ENCODE assay signal across 16 mouse cellular contexts in the genomic region with DNA sequence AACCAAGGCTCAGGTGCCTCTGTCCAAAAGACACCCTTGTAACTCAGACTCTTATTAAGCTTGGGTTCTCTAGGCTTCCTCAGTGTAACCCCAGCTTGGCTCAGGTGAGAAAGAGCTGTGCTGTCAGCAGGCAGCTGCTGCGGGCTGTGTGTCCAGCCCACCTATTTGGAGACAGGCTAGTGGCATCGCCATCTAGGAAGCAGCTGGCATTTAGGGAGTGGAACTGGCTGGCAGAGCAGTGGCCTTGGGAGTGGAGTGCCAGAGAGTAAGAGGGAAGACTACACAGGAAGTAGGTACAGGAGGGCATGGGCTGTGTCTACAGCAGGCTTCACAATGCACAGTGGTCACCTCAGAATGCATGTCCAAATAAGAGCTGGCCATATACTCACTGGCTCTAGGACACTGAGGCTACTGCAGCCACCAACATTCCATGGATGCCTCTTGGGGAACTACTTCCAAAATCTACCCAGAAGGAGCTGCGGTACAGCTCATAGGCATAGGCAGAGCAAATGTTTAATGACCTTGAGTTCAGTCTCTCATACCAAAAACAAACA. TPM values are rescaled to one million over a fixed set of nuclear protein-coding genes. Genes with fewer than 3 reads are reported as not detected.
DNase-seq lines count a peak whose midpoint lies in the region; ATAC-seq lines count a peak whose summit lies in the region.
"Had no signal": no experiment of that assay in that cellular context is flagged by ENCODE, and none has a peak within 500 bp of the region (broad histone marks: within the 10 kb centered on the region; RNA-seq: fewer than 3 reads in every experiment).

No protein-coding gene starts in this region.

- no peak for ATAC-seq in kidney, embryonic 15.5 days (replicated peaks; ENCODE audit: low FRiP score)
- ATAC-seq in intestine, embryonic 15.5 days: no peak
- ATAC-seq: CD4-positive, CD25-positive, alpha-beta regulatory T cell, adult 4 months; forebrain, embryonic 13.5 days; Patski had no signal

- no peaks in the 10 kb centered on the region for H3K9me3 ChIP-seq in kidney, embryonic 15.5 days (replicated peaks)
- no peaks in the 10 kb centered on the region for H3K9me3 ChIP-seq in intestine, embryonic 15.5 days
- H3K9me3 ChIP-seq: embryonic facial prominence, embryonic 12.5 days; forebrain, embryonic 13.5 days; limb, embryonic 12.5 days had no signal

- DNase-seq in heart, adult 11 months: peak; percentile 94
- DNase-seq in heart, adult 8-10 months (ENCODE audit: low spot score): no peak
- peak; percentile 14 for DNase-seq in kidney, postnatal 10 days
- peak; percentile 51 for DNase-seq in Muller cell, postnatal 12 days (ENCODE audit: inconsistent ontology term)
- DNase-seq in layer of hippocampus, adult 9-11 months: no peak
- DNase-seq: adrenal gland, postnatal 10 days; gastrocnemius, postnatal 36 days; kidney, adult 11 months had no signal

- H3K27me3 ChIP-seq in kidney, embryonic 15.5 days: no peaks in the 10 kb centered on the region
- no peaks in the 10 kb centered on the region for H3K27me3 ChIP-seq in intestine, embryonic 15.5 days (replicated peaks)
- H3K27me3 ChIP-seq: embryonic facial prominence, embryonic 12.5 days; forebrain, embryonic 13.5 days; limb, embryonic 12.5 days; Patski had no signal

- H3K4me3 ChIP-seq in kidney, embryonic 15.5 days (replicated peaks): no peak overlapping the region
- H3K4me3 ChIP-seq in intestine, embryonic 15.5 days (replicated peaks): no peak overlapping the region
- H3K4me3 ChIP-seq: embryonic facial prominence, embryonic 12.5 days; forebrain, embryonic 13.5 days; limb, embryonic 12.5 days had no signal

- H3K4me2 ChIP-seq in kidney, embryonic 15.5 days: no peak overlapping the region
- H3K4me2 ChIP-seq in intestine, embryonic 15.5 days (replicated peaks): no peak overlapping the region
- H3K4me2 ChIP-seq: embryonic facial prominence, embryonic 12.5 days; forebrain, embryonic 13.5 days; limb, embryonic 12.5 days had no signal

- no peak overlapping the region for H3K9ac ChIP-seq in kidney, embryonic 15.5 days
- H3K9ac ChIP-seq in intestine, embryonic 15.5 days: no peak overlapping the region; the same call in 1 of the 2 replicates
- H3K9ac ChIP-seq: embryonic facial prominence, embryonic 12.5 days; forebrain, embryonic 13.5 days; limb, embryonic 12.5 days had no signal

- WGBS in kidney, embryonic 15.5 days: 85% methylated on average over 3 of the region's 3 CpGs
- 85% methylated on average over 3 of the region's 3 CpGs for WGBS in intestine, embryonic 15.5 days

- peaks cover 50% of the 10 kb centered on the region for H3K36me3 ChIP-seq in kidney, embryonic 15.5 days
- H3K36me3 ChIP-seq in intestine, embryonic 15.5 days: peaks cover 27% of the 10 kb centered on the region

- peaks cover 57% of the 10 kb centered on the region for H3K4me1 ChIP-seq in kidney, embryonic 15.5 days
- peaks cover 64% of the 10 kb centered on the region for H3K4me1 ChIP-seq in intestine, embryonic 15.5 days (replicated peaks)

- H3K27ac ChIP-seq in kidney, embryonic 15.5 days: no peak overlapping the region; the same call in 1 of the 2 replicates
- peak overlapping the region; percentile 48 for H3K27ac ChIP-seq in intestine, embryonic 15.5 days

RNA-seq across cellular contexts. Expression of a gene that starts 9.4 kb away (rescaled TPM):
- 100 to 1,000 TPM; 125 to 142 (median 135) TPM for total RNA-seq in heart, adult 8-10 months (2022)
- polyA plus RNA-seq in kidney, embryonic 15.5 days (2015; fragmentation: Nextera tagmentation; extraction: Ambion mirVana): 138 and 139 TPM in 2 replicates
- polyA plus RNA-seq in intestine, embryonic 15.5 days (2015; fragmentation: Nextera tagmentation; extraction: Ambion mirVana): 120 and 127 TPM in 2 replicates

RNA-seq across cellular contexts. Expression of a gene that starts 9.6 kb away (rescaled TPM):
- 100 to 1,000 TPM in 2 of 4 experiments, 10 to 100 TPM in 2; 95.4 to 107 (median 99.6) TPM for total RNA-seq in heart, adult 8-10 months (2022)
- 267 and 283 TPM in 2 replicates for polyA plus RNA-seq in kidney, embryonic 15.5 days (2015; fragmentation: Nextera tagmentation; extraction: Ambion mirVana)
- 225 and 244 TPM in 2 replicates for polyA plus RNA-seq in intestine, embryonic 15.5 days (2015; fragmentation: Nextera tagmentation; extraction: Ambion mirVana)

RNA-seq across cellular contexts. Expression of a gene that starts 11.3 kb away (rescaled TPM):
- total RNA-seq in heart, adult 8-10 months (2022): 10 to 100 TPM; 40.4 to 45.1 (median 44.2) TPM
- 25.6 and 31.2 TPM in 2 replicates for polyA plus RNA-seq in kidney, embryonic 15.5 days (2015; fragmentation: Nextera tagmentation; extraction: Ambion mirVana)
- 54.9 and 64.3 TPM in 2 replicates for polyA plus RNA-seq in intestine, embryonic 15.5 days (2015; fragmentation: Nextera tagmentation; extraction: Ambion mirVana)

RNA-seq across cellular contexts. Expression of a gene that starts 15.8 kb away (rescaled TPM):
- total RNA-seq in heart, adult 8-10 months (2022): not detected
- polyA plus RNA-seq in kidney, embryonic 15.5 days (2015; fragmentation: Nextera tagmentation; extraction: Ambion mirVana): 1.7 and 2.1 TPM in 2 replicates
- 3.1 and 3.3 TPM in 2 replicates for polyA plus RNA-seq in intestine, embryonic 15.5 days (2015; fragmentation: Nextera tagmentation; extraction: Ambion mirVana)
- total RNA-seq: gastrocnemius, postnatal 36 days; layer of hippocampus, postnatal 10 days had no signal
- polyA plus RNA-seq: embryonic facial prominence, embryonic 12.5 days; forebrain, embryonic 13.5 days had no signal

RNA-seq across cellular contexts. Expression of a gene that starts 58.3 kb away (rescaled TPM):
- 100 to 1,000 TPM; 111 to 149 (median 137) TPM for total RNA-seq in heart, adult 8-10 months (2022)
- polyA plus RNA-seq in kidney, embryonic 15.5 days (2015; fragmentation: Nextera tagmentation; extraction: Ambion mirVana): 446 and 449 TPM in 2 replicates
- 518 and 584 TPM in 2 replicates for polyA plus RNA-seq in intestine, embryonic 15.5 days (2015; fragmentation: Nextera tagmentation; extraction: Ambion mirVana)

Comparison
In these comparisons a context has a peak if more than half of its experiments do, and no peak if none do; other contexts are left out.
1. DNase-seq: peak in heart, adult 11 months (single experiment), kidney, postnatal 10 days (single experiment) and Muller cell, postnatal 12 days (single experiment); none in heart, adult 8-10 months (single experiment) and layer of hippocampus, adult 9-11 months (single experiment).